10 mouse cellular contexts compared by ENCODE assay signal in genomic region chr11:35053613-35053950, GRCm38 (mm10).
A peak's percentile ranks its signal among the peaks of the same experiment; 100 is the strongest.
DNase-seq lines count a peak whose midpoint lies in the region; ATAC-seq and TF ChIP-seq lines count a peak whose summit lies in the region.
"Had no signal": no experiment of that assay in that cellular context is flagged by ENCODE, and none has a peak within 500 bp of the region (broad histone marks: within the 10 kb centered on the region; RNA-seq: fewer than 3 reads in every experiment).

No protein-coding gene starts in this region.

- ATAC-seq in limb, embryonic 14.5 days (ENCODE audit: low FRiP score, low read depth) = peak; percentile 62
- no peak for ATAC-seq in inflammation-experienced regulatory T-cells, adult 6 months

- H3K9ac ChIP-seq in limb, embryonic 14.5 days (ENCODE audit: low read depth, low read length, severe bottlenecking) = no peak overlapping the region

- H3K4me3 ChIP-seq in limb, embryonic 14.5 days (replicated peaks; ENCODE audit: low read length) = no peak overlapping the region

- TF ChIP-seq POLR2A in limb, embryonic 14.5 days (IDR thresholded peaks at IDR 0.05; ENCODE audit: borderline replicate concordance, extremely low read depth, insufficient read depth, insufficient read length) = no peak

- H3K36me3 ChIP-seq in limb, embryonic 14.5 days (ENCODE audit: control insufficient read depth, insufficient read depth, low read length) = no peaks in the 10 kb centered on the region

- peaks cover 23% of the 10 kb centered on the region for H3K4me1 ChIP-seq in limb, embryonic 14.5 days (ENCODE audit: control insufficient read depth, insufficient read depth, low read length)

- peak overlapping the region; percentile 33; the same call in 1 of the 2 replicates for H3K27ac ChIP-seq in limb, embryonic 14.5 days (replicated peaks; ENCODE audit: low read depth, low read length)

- intact Hi-C loops in left cerebral cortex, postnatal 36 days (cut with DNase I) = no loop called here

- H3K9me3 ChIP-seq in limb, embryonic 14.5 days (ENCODE audit: control insufficient read depth, low read length) = no peaks in the 10 kb centered on the region

- 0 out of 2 replicates have a peak overlapping the region, but pooled peaks have one; percentile 10 for H3K4me2 ChIP-seq in limb, embryonic 14.5 days (replicated peaks; ENCODE audit: low read depth, low read length, severe bottlenecking)

- peak; percentile 9 for DNase-seq in heart, postnatal 4 days
- no peak for DNase-seq in heart, adult 11 months
- peak; percentile 10 for DNase-seq in 3134 (ENCODE audit: extremely low read depth, insufficient read length, low spot score)
- peak; percentile 2 for DNase-seq in adrenal gland, postnatal 25 days
- DNase-seq in limb, embryonic 14.5 days (ENCODE audit: low spot score) = no peak
- DNase-seq in left cerebral cortex, postnatal 36 days (ENCODE audit: low spot score in 2 of 2) = no peak
- DNase-seq: cerebellum, postnatal 25 days; heart, postnatal 10 days had no signal

- 34% methylated on average over 2 of the region's 2 CpGs for WGBS in limb, embryonic 14.5 days

- H3K27me3 ChIP-seq in limb, embryonic 14.5 days (ENCODE audit: control insufficient read depth, insufficient read depth, low read length) = no peaks in the 10 kb centered on the region
- H3K27me3 ChIP-seq: CH12.LX had no signal

Comparison
In these comparisons a context has a peak if more than half of its experiments do, and no peak if none do; other contexts are left out.
1. DNase-seq: peak in heart, postnatal 4 days (single experiment), 3134 (single experiment) and adrenal gland, postnatal 25 days (single experiment); none in heart, adult 11 months (single experiment), limb, embryonic 14.5 days (single experiment) and left cerebral cortex, postnatal 36 days (0 of 2).